Mouse (Mus musculus) bone marrow, adult 2 months (tissue): Measurements from ENCODE around the gene Relch. TPM values are rescaled to one million over a fixed set of nuclear protein-coding genes. Genes with fewer than 3 reads are reported as not detected.
"Not testable (repeated sequence)": the region's sequence is repeated elsewhere in the genome, so short reads cannot be mapped to it uniquely, and the experiment has no call there.

Experiments used
- H3K27ac ChIP-seq: fragments of 200-500 bp; 2 replicates; pipeline ENCODE4 v1.5.1; 2012; ENCODE audit warnings: low read depth, mild to moderate bottlenecking, control low read depth, inconsistent platforms, low read length; ENCODE audit not compliant: control insufficient read depth, poor library complexity, insufficient read depth
- H3K4me1 ChIP-seq: fragments of 200-500 bp; 2 replicates; pipeline ENCODE4 v1.6.1; 2011; ENCODE audit warnings: low read length; ENCODE audit not compliant: control insufficient read depth, insufficient read depth
- H3K4me3 ChIP-seq: fragments of 200-500 bp; replicated peaks from 2 replicates; pipeline ENCODE3; 2011; ENCODE audit warnings: mild to moderate bottlenecking, low read depth, low read length, control low read depth; ENCODE audit not compliant: control insufficient read depth
- CTCF ChIP-seq: fragments of 200-500 bp; IDR thresholded peaks from 2 replicates; pipeline ENCODE4 v1.5.1; 2011; ENCODE audit warnings: low read length, control low read depth; ENCODE audit not compliant: control insufficient read depth, insufficient read depth
- POLR2A ChIP-seq: fragments of 200-500 bp; IDR thresholded peaks from 2 replicates; pipeline ENCODE4 v1.6.1; 2011; ENCODE audit warnings: low read depth, mild to moderate bottlenecking, control low read depth, low read length, borderline replicate concordance; ENCODE audit not compliant: control insufficient read depth
- WGBS: fragments of 180-500 bp; shearing (Covaris S2); methylation state at CpG from one replicate; pipeline ENCODE4 v1.1.7; 2018; 5-methylcytosine and 5-hydroxymethylcytosine counted together
- polyA plus RNA-seq: library from polyadenylated mRNA; stranded (reverse); fragments of >200 nt; gene quantifications from 2 replicates; pipeline ENCODE4 v1.2.4, GENCODE M21; 2011; ENCODE audit warnings: low replicate concordance; ENCODE audit not compliant: missing spikeins, insufficient read depth, insufficient read length

Relch gene
- polyA plus RNA-seq, 1 experiment: 25.6 TPM

- TF ChIP-seq POLR2A: no peak
- no peak for TF ChIP-seq CTCF
- H3K4me3 ChIP-seq: no peak overlapping the region
- WGBS: 95% methylated on average over 1 of the region's 1 CpGs
- no peak overlapping the region for H3K27ac ChIP-seq
- H3K4me1 ChIP-seq: no peaks in the 10 kb centered on the region
These were observed 54.7 kb downstream of the Relch start for GRCm38 (mm10) chr1:105718358-105718757.

- WGBS: 95% methylated on average over 13 of the region's 13 CpGs
- not testable (repeated sequence) for H3K4me3 ChIP-seq, H3K4me1 ChIP-seq, H3K27ac ChIP-seq
These were observed 65.6 kb downstream of the Relch start for GRCm38 (mm10) chr1:105729246-105729645.

- Histone ChIP-seq H3K27ac (no peak overlapping the region), H3K4me1 (no peaks in the 10 kb centered on the region), H3K4me3 (no peak overlapping the region)
- TF ChIP-seq CTCF (no peak), POLR2A (no peak)
- 87% methylated on average over 3 of the region's 3 CpGs for WGBS
These were observed 71.7 kb downstream of the Relch start for GRCm38 (mm10) chr1:105735318-105735717.

- no peak for TF ChIP-seq POLR2A
- no peak for TF ChIP-seq CTCF
- Histone ChIP-seq H3K27ac (no peak overlapping the region), H3K4me3 (no peak overlapping the region), H3K4me1 (no peaks in the 10 kb centered on the region)
- 91% methylated on average over 6 of the region's 6 CpGs for WGBS
These were observed 74.7 kb downstream of the Relch start for GRCm38 (mm10) chr1:105738334-105738733.

GRCm38 (mm10) chr1:105739493-105739892 is 75.8 kb downstream of the Relch start:
- H3K4me1 ChIP-seq: no peaks in the 10 kb centered on the region
- no peak overlapping the region for H3K27ac ChIP-seq
- TF ChIP-seq POLR2A (no peak), CTCF (no peak)
- H3K4me3 ChIP-seq: no peak overlapping the region

GRCm38 (mm10) chr1:105742481-105742880 is 78.8 kb downstream of the Relch start:
- no peaks in the 10 kb centered on the region for H3K4me1 ChIP-seq
- WGBS: 90% methylated on average over 1 of the region's 1 CpGs
- TF ChIP-seq CTCF (no peak), POLR2A (no peak)
- H3K27ac ChIP-seq: no peak overlapping the region
- no peak overlapping the region for H3K4me3 ChIP-seq

GRCm38 (mm10) chr1:105746444-105746843 is 82.8 kb downstream of the Relch start:
- Histone ChIP-seq H3K27ac (no peak overlapping the region), H3K4me3 (no peak overlapping the region), H3K4me1 (no peaks in the 10 kb centered on the region)
- TF ChIP-seq POLR2A: no peak
- no peak for TF ChIP-seq CTCF
- WGBS: 33% methylated on average over 1 of the region's 1 CpGs

- TF ChIP-seq POLR2A: no peak
- no peak for TF ChIP-seq CTCF
- no peaks in the 10 kb centered on the region for H3K4me1 ChIP-seq
- 77% methylated on average over 5 of the region's 5 CpGs for WGBS
- no peak overlapping the region for H3K4me3 ChIP-seq
- no peak overlapping the region for H3K27ac ChIP-seq
These were observed 83.4 kb downstream of the Relch start for GRCm38 (mm10) chr1:105746858-105747596.

- no peak overlapping the region for H3K27ac ChIP-seq
- H3K4me3 ChIP-seq: no peak overlapping the region
- no peaks in the 10 kb centered on the region for H3K4me1 ChIP-seq
- TF ChIP-seq POLR2A (no peak), CTCF (no peak)
- WGBS: 89% methylated on average over 4 of the region's 4 CpGs
These were observed 84.6 kb downstream of the Relch start for GRCm38 (mm10) chr1:105748091-105748799.
